Mouse (Mus musculus) left cerebral cortex, postnatal 10 days (tissue): ENCODE measurements around the gene Clcn7. TPM values are rescaled to one million over a fixed set of nuclear protein-coding genes. Genes with fewer than 3 reads are reported as not detected.
A peak's percentile ranks its signal among the peaks of the same experiment; 100 is the strongest.

ENCODE experiments used
- DNase-seq, 2 experiments: peaks; one replicate each; pipeline ENCODE4 v3.0.0; 2021 to 2022; ENCODE audit warnings: low spot score in 2 of 2, mixed read lengths in 1 of 2; ENCODE audit errors: extremely low spot score in 1 of 2
- intact Hi-C: fragments of 180-260 bp; cut with DNase I; formaldehyde crosslinking; loops from one replicate; pipeline ENCODE4 v1.15.1; 2025
- total RNA-seq, 2 experiments: library from RNA; stranded (reverse); gene quantifications; 2 replicates each; pipeline ENCODE4 v1.2.3; 2021

Clcn7 gene
- 10 to 100 TPM; 44.6 to 44.9 TPM for total RNA-seq

- intact Hi-C loops = no loop called here
- peak; percentile 93 to 96 for DNase-seq
Measured at GRCm38 (mm10) chr17:25133275-25133698, at the start of gene Clcn7. Gene Clcn7, plus strand, starts transcription at chr17:25133391.

DNA sequence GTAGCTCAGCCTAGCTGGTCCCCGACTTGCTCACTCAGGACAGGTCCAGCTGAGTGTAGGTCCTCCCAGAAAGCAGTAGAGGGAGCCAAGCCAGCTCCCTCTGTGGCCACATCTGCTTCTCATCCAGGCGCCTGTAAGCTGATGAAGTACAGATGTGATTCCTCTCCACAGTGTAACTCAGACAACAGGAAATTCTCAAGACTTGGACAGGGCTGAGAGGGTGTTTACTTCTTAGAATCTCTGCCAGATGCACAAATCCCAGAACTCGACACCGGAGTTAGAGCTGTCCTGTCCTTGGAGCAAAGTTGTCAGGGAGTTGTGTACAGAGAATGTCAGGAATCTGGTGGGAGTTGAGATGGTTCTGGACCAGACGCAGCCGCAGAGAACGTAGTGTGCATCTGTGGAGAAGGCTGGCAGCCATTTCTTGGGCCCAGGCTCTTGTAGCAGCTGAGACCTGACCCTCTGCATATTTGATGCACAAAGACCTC lies 49.7 kb upstream of the Clcn7 start, which contains the start of gene Tmem204:
Tmem204 (minus strand) TSS at position 148 of the 488 bp plus-strand sequence.
- DNase-seq = peak in 1 of 2 experiments; percentile 71
- intact Hi-C loops = no loop called here

DNA sequence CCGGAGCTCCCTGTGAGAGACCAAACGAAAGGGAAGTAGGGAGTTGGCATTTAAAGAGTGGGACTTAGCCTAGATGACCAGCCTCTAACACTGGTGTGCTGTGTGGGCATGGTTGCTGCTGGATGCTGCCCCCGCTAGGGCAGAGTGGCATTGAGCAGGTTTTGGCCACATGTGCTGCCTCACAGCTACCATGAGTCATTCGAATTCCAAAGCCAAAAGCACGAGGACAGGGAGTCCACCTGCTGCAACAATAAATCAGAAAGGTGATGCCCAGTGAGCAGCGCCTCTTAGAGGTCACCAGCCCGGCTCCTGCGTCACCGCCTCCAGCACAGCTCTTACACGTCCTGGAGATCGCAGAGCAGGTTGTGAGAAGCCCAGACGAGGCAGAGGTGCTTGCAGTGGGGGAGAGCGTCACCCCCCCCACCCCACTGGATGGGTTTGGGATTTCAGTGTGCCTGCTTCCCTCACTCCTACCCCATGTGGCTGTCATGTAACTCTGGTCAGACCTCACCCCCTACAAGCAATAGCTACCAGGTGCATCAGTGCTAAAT lies 48.3 kb upstream of the Clcn7 start:
- intact Hi-C loops = no loop called here
- DNase-seq = no peak

GRCm38 (mm10) chr17:25086724-25087123 lies 46.5 kb upstream of the Clcn7 start:
- no peak for DNase-seq
- intact Hi-C loops = no loop called here

DNA sequence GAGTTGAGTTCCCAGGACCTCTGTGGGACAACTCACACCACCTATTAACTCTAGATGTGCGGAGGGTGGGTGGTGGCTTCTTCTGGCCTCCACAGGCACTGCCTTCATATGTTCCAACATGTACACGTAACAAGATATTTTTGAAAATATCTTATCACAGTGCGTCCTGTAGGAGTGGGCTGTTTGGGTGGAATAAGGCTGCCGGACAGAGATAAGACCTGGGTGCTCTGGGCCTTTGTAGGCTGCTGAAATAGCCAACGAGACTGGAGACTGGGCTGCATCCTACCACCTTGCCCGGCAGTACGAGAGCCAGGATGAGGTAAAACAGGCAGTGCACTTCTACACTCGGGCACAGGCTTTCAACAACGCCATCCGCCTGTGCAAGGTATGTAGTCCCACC lies 44.0 kb upstream of the Clcn7 start:
- no peak for DNase-seq
- intact Hi-C loops = no loop called here

- intact Hi-C loops = no loop called here
- DNase-seq = no peak
Measured at GRCm38 (mm10) chr17:25090450-25090849, 42.7 kb upstream of the Clcn7 start.

- DNase-seq = no peak
- intact Hi-C loops = no loop called here
Measured at GRCm38 (mm10) chr17:25096221-25096620, 37.0 kb upstream of the Clcn7 start.

DNA sequence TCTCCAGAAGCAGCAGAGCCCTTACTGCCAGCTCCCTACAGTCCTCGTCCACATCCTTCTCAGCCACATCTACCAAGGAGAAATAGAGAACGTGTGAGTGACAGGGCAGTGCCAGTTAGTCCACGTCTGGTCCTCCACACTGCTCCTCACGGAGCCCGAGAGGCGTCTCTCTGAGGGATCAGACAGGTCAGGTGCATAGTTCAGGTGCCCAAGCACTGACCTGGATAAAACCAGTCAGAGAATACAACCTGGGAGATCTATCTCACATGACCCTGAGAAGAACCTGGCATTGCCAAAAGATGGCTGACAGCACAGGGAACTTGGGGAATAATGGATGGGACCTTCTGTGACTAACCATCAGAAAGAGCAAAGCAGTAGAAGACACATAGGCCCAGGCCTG lies 33.1 kb upstream of the Clcn7 start:
- intact Hi-C loops = no loop called here
- DNase-seq = no peak

- intact Hi-C loops = no loop called here
- no peak for DNase-seq
Measured at GRCm38 (mm10) chr17:25101338-25101737, 31.9 kb upstream of the Clcn7 start.

DNA sequence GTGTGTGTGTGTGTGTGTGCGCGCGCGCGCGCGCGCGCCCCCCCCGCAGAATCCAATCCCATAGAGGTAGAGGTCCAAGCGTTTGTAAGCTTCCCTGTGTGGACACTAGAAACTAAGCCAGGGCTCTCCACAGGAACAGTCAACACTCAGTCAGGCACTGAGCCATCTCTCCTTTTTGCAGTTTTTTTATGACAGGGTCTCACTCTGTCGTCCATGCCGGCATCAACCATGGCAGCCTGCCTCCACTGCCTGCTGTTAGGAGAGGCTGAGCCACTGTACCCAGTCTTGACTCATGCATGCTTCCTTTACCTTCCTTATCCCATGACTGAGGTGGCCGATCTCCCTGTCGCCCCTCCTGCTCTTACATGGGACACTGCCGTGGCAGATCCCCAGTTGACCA lies 25.4 kb upstream of the Clcn7 start:
- intact Hi-C loops = no loop called here
- DNase-seq = no peak

DNA sequence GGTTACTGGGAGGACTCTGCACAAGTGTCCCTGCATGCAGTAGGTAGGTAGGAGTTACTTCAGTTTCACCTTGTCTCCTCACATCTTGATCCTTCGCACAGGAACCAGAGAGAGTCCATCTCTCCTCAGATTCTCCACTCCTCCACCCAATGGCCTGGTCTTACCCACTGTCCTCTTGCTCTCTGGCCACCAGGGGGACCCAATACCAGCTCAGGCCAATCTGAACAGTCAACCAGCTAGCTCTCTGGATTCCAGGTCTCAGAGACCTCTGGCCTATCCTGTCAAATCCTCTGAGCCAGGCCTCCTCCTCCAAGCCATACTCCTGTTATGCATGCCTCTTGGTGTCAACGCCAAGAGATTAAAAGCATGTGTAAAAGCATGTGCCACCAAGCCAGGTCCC lies 23.6 kb upstream of the Clcn7 start:
- intact Hi-C loops = no loop called here
- DNase-seq = no peak

GRCm38 (mm10) chr17:25110590-25110989 lies 22.6 kb upstream of the Clcn7 start:
- intact Hi-C loops = no loop called here
- DNase-seq = no peak

GRCm38 (mm10) chr17:25111220-25111619 lies 22.0 kb upstream of the Clcn7 start:
- no peak for DNase-seq
- intact Hi-C loops = no loop called here

GRCm38 (mm10) chr17:25111739-25112422 lies 21.3 kb upstream of the Clcn7 start:
- intact Hi-C loops = no loop called here
- peak; percentile 60 to 82 for DNase-seq

GRCm38 (mm10) chr17:25112423-25112810 lies 20.8 kb upstream of the Clcn7 start:
- intact Hi-C loops = no loop called here
- no peak for DNase-seq

DNA sequence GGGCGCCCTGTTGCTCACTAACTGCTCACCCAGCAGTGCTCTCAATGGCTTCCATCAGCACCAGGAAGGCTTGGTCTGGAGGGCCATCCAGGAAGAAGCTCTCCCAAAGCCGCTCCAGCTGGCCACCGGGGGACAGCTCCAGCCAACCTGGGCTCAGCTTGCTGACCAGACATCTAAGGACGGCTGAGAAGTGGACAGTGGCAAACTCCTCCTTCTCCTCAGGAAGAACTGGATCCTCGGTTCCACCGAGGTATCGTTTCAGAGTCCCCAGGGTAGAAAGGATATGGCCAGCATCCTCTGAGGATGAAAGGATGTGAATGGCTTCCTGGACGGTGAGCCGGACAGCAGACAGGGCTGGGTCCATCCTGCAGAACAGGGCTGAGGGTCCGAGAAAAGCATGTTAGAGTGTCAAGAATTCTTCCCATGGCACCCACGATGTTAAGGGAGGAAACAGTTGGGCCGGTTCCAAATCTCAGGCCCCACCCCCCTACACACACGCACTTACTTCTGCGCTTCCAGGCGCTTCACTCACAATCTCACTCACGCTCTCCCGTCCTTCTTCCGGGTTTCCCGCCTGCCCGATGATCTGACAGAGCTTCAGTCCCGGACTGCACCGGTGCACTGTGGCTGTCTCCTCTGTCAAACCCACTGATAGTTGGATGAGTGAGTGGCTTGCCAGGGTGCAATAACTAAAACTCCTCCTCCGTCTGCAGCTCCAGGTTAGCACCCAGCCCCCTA lies 18.1 kb upstream of the Clcn7 start:
- intact Hi-C loops = no loop called here
- DNase-seq = peak in 1 of 2 experiments; percentile 53

DNA sequence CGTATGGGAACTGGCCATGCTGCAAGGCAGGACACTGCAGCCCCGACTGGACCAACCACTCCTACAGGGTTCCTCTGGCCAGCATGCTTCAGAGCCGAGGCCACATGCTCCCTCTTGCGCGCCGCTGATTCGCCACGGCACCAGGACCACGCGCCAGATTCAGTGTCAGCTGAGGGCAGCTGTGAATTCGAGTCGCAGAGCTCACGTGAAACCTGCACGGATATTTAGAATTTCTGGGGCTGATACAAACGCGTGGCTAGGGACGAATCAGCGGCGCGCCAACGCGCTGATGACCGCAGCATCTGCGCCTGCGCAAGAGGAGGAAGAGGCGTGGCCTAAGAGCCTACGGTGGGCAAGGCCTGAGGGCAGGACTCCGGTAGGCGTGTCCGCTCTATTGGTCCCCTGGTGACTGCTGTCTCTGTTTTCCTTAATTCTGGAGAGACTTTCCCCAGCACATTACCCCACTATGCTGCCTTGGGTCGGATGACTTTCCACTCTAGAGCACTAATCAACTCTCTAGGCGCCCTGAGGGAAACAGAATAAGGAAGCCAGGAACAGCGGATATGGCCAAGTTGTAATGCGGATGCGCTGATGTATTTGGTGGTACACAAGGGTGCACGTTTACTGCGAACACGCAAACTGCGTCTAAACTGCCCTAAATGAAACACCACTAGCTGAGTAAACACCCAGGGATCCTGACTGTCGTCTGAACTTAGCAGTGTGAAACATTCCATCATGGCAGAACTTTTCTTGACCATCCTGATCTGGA lies 17.3 kb upstream of the Clcn7 start, which contains the start of gene Telo2:
Telo2 (minus strand) TSS at position 304 of the 769 bp plus-strand sequence.
- peak; percentile 88 to 95 for DNase-seq
- intact Hi-C loops = no loop called here

GRCm38 (mm10) chr17:25117263-25117662 lies 15.9 kb upstream of the Clcn7 start:
- intact Hi-C loops = no loop called here

GRCm38 (mm10) chr17:25120406-25120805 lies 12.8 kb upstream of the Clcn7 start, which contains the start of gene Ptx4:
Gene Ptx4, plus strand, starts transcription at chr17:25120760.
- DNase-seq = no peak
- intact Hi-C loops = no loop called here

More at GRCm38 (mm10) chr17:25117263-25117662, 15.9 kb upstream of the Clcn7 start:
- DNase-seq = no peak
